Mouse (Mus musculus) layer of hippocampus, postnatal 25 days (tissue): ENCODE measurements around the gene Zbtb40. TPM values are rescaled to one million over a fixed set of nuclear protein-coding genes. Genes with fewer than 3 reads are reported as not detected.
A peak's percentile ranks its signal among the peaks of the same experiment; 100 is the strongest.

Source experiments
- DNase-seq, 2 experiments: peaks; one replicate each; pipeline ENCODE4 v3.0.0; 2022; ENCODE audit warnings: mixed read lengths in 2 of 2, low spot score in 1 of 2; ENCODE audit errors: extremely low spot score in 1 of 2
- total RNA-seq, 2 experiments: library from RNA; stranded (reverse); gene quantifications; 2 replicates each; pipeline ENCODE4 v1.2.3; 2021

Gene Zbtb40
- total RNA-seq, 2 experiments from 2014 or later: 8.8 to 11.3 TPM

DNA sequence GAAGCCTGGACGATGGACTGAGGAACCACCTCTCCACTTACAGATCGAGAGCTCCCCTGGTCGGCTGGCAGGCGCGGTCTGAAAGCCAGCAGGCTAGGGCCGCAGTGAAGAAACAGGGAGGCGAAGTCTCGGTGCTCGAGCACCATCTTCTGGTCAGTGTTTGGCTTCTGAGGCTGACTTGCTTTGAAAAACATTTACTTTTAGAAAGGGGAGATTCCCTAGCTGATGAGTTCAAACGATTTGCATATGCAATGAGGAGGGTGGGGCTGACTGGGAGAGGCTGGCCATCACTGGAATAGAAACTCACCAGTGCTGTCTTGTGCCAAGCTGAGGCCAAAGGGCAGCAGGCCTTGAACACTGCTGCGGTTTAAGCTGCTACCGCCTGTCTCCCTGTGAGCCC lies 67.3 kb downstream of the Zbtb40 start:
- DNase-seq: peak; percentile 41 to 55

DNA sequence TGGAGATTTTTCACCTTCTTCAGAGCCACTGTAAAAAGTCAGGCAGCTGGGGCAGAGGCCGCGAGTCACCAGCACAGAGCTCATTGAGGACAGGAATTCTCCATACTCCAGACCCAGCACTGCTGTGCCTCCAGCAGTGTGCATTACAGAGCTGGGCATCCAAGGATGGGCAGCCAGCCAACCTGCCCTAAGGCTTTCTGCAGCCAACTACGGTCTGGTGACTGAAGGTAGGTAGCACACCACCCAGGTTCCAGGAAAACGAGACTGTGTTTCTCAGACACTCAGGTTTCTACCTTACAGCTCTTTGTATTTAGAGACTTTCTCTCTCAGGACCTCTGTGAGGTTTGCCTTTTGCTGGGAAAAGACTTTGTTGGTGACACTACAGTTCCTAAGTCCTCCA lies 67.7 kb downstream of the Zbtb40 start:
- no peak for DNase-seq

DNA sequence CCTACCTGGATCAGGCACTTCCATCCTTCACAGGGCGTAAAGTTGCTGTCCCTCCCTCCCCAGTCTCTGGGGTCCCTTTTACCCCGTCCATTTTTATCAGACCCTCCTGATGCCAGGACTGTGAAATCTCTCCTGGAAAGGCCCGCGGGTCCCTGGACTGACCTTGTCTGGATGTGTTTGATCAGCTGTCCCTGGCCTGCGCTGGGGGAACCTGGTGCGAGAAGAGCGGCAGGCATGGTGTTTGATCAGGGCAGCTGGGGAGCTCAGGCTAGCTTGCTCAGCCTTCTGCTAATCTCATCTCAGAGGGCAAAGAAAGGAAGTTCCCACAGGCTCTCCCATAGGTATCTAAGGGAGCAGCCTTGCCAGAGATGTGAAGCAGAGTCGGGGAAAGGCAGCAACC lies 71.4 kb downstream of the Zbtb40 start:
- no peak for DNase-seq

DNA sequence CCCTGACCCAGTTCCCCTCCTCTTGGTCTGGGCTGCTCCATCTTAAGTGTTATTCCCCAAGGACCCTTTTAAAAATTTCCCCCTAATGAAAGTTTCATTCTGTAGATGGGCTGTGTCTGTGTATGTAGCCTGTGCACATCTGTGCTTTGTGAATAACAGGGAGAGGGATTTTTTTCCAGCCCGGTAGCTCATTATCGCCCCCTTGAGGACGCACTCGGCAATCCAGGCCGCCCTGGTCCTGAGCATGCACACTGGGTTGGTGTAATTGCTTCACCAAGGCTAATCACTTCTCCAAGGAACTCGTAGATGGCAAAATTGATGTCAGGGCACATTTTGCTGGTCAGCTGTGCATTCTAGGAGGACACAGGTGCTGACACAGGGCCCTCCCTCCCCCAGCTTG lies 77.7 kb downstream of the Zbtb40 start:
- peak in 1 of 2 experiments; percentile 70 for DNase-seq

DNA sequence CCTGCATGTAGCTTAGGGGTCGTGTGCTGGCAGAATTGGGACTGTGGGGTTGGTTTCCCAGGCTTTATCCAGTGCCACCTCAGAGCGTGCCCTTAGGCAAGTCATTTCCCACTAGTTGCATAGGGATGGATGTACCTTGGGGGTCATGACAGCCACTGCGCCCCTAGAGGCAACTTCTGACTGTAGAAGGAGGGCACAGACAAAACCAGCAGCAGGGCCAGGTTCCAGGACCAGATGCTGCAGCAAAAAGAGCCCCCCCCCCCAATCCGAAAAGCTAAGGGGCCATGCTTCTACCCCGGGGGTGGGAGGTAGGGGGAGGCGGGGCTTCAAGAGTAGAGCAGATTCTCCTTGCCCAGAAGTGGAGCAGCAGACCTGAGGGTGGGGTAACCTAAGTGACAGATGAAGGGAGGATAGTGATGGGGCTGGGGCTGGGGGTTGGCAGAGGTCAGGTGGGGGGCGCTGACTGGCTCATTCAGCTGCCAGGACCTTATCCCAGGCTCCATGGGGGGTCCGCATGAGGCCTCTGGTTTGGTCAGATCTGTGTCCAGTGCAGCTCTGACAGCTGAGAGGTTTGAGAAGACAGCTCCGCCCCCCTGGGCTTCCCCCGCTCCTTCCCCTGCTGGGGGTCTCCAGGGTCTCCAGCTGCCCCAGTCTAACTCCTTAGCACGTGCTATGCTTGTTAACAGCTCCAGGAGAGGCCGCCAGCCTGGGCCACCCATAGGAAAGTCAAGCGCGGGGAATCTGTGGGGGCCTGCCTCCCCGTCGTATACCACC lies 78.9 kb downstream of the Zbtb40 start:
- DNase-seq: no peak

DNA sequence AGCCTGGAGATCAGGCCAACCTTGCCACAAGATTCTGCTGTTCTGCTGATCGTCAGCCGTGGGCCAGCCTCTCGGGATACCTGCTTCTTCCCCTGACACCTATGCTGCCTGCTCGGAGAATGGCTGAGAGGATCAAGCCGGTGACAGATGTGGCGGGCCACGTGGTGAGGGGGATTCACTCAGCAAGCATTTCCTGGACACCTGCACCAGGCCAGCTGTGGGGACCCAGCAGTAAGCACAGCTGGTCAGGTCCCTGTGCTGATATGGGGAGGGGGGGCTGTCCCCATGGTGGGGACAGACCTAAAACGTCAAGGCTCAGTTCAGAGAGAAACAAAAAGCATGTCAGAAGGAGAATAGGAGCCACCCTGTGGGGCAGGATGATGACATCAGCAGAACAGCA lies 79.5 kb downstream of the Zbtb40 start:
- DNase-seq: no peak

DNA sequence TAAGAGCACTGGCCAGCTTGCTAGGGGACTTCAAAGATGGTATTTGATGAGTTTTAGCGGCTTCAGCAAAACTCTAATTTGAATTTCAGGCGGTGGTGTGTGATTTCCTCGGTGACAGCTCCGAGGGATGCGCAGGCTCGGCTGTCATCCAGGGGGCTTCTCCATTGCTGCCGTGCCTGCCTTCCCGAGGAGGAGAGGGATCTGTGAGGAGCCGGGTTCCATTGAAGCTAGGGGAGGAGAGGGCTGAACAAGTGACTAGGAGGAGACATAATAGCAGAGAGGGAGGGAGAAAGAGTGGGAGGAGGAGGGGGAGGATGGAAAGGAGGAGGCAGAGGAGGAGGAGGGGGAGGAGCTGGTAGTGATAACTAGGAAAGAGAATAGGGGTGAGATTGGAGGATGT lies 81.1 kb downstream of the Zbtb40 start:
- no peak for DNase-seq

DNA sequence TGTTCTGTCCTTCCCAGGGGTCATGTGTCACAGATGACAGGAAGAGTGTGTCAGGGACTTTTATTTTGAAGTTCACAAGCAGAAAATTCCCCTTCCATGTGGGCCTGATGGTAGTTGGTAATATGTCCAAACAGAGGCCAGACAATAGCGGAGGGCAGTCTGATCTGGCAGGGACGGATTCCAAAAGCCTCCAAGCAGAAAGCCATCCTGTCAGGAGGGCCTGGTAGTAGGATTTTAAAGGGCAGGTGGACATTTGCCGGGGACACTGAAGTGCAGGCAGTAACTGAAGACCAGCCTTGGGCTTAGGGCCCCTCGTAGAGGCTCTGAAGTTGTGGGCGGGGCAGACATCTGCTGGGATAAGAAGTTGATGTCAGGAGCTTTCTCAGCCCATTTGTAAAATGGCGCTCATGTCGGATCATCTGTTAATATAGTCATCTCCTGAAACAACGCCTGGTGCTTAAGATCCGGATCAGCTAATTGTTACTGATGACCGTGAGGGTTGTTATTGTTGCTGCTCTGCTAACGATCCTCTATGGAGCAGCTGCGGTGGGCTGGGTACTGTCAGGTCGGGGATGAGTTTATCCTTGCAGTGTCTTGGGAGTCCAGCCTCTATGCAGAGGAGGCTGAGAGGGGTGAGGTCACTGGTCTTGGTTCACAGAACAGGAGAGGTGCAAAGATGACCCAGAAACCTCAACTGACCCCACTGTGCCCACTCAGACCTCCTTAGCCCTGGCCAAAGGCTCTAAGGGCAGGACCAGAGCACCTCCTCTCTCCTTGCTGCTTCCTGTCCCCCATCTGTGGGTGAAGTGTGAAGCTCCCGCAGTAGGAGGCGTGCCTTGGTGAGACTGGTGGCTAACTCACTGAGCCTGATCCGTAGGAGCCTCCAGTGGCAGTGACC lies 81.9 kb downstream of the Zbtb40 start:
- DNase-seq: no peak

DNA sequence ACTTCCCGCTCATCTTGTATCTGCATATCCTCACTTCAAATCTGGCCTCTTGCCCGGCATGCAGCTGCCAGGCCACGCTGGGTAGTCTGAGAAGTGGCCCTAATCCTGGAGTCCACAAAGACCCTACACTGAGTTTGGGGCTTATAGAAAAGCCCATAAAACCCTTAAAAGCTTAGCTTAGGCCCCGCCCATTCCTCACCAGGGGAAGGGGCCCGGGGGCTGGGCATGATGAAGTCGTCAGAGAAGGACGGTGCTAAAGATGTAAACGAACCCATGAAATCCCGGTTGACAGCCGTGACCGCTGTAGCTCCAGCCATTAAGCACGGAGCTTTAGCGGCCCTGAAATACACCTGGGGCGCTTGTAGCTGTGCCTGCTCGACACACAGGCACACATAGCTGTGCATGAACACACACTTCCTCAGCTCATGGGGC lies 83.6 kb downstream of the Zbtb40 start:
- no peak for DNase-seq

DNA sequence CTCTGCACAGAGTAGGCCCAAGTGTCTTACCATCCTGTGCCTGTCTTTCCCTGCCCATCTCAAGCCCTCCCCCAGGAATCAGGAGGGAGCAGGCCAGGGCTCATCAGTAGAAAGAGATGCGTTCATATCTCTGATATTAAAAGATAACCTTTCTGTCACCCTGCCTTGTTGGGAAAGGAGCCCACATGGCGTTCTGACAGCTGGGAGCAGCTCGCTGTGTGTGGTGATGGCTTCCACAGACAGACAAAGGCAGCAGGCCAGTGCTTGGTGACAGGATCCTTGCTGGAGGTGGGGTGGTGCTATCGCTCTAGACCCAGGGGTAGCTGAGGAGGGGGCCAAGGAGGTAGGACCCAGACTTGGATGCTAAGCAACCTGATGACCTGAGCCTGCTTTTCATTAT lies 86.2 kb downstream of the Zbtb40 start:
- DNase-seq: no peak

DNA sequence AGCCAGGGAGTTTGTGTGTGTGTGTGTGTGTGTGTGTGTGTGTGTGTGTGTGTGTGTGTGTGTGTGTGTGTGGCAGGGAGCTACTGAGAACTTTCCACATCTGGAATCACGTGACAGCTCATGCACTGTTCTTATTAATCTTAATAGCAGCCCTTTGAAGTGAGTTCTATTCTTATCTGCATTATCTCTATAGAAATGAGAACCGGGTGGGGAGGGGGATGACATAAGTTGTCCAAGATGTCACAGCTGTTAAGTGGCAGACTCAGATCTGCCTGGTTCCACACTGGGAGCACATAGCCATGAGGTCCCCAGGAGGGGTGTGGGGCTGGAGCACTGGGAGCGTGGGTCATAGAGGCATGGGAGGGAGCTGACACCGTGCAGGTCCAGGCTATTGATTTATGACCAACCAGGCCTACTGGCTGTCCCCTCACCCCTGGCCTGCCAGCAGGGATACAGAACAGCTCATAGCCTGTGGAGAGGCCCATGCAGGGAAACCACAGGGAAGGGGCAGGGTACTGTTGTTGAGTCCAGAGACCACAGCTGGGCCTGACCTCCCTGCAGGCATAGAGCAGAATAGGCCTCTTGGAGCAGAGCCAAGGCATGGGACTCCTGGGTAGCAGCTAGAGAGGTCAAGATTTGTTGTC lies 86.8 kb downstream of the Zbtb40 start:
- no peak for DNase-seq

DNA sequence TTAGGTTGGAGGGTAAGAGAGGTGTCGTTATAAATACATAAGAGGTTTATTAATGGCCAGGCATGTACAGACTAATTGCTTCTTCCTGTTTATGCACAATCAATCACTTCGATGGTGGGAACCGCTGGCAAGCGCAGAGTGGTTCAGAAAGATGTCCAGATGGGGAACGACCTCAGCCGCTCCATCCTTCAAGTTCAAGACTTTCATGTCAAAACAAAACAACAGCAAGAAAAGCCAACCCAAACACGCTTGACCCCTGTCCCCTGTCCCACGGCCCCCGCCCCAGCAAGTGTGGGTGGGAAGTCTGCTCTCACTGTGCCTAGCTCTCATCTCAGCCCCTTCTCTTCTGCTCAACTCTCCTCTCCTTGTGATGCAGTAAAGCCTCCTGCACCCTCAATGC lies 88.0 kb downstream of the Zbtb40 start:
- no peak for DNase-seq

DNA sequence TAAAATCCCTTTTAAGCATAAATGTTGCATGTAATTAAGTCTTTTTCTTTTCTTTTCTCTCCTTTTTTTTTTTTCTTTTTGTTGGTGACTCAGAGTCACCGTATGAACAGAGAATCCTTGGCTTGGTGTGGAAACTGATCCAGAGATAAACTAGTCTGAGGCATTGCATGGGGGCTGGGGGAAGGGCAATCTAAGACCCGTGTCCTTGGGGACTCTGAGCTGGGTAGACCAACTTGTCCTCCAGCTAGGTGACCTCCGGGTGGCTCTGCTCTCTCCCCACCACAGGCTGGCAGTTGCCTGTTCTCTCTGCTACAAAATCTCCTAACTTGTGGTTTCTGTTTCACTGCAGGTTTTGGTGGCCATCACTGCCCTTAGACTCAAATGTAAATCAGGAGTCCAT lies 88.5 kb downstream of the Zbtb40 start:
- no peak for DNase-seq

DNA sequence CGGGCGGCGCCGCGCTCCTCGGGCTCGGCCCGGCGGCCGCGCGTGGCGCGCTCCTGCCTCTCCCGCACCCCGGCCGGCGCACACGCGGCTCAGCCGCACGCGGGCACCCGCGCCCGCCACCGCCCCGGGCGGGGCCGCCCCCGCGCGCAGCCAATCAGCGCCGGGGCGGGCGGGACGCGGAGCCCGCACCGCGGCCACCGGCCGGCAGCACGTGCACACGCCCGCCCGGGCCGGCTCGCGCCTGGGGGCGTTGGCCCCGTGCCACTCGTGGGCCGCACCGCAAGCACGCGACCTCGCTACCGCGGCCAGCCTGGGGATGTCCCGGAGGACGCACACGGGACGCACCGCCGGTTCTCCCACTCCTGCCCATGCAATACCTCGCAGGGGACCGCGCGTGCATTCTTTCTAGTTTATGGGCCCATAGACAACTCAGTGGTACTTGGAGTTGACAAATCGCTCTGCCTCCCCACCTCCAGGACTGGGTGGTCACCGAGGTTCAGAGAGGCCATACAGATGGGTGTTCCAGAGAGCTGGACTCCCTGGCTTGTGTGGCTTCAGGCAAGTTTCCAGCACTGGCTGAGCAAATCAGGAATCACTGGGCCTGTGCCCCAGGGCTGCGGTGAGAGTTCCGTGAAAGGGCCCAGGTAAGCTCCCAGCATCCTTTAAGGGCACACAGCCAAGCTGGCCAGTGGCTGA lies 91.7 kb downstream of the Zbtb40 start, which contains the start of gene Epha8:
Epha8 (minus strand) TSS at position 66 of the 696 bp plus-strand sequence.
- no peak for DNase-seq

DNA sequence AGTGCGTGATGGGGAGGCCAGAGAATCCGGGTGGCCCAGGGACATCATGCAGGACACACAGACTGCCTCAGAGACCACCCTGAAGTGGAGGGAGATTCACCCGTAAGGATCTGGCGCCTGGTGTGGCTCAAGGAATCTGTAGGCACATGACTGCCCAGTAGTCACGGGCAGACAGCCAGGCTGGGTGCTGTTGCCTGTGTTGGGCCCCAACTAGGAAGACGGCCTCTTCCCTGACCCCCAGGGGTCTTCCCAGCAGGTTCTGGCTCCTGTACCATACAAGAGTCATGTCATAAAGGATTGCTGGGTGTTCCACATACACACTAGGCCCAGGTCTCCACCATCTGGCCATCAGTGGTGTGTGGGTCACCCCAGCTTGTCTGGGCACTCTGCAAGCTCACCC lies 94.0 kb downstream of the Zbtb40 start:
- no peak for DNase-seq

DNA sequence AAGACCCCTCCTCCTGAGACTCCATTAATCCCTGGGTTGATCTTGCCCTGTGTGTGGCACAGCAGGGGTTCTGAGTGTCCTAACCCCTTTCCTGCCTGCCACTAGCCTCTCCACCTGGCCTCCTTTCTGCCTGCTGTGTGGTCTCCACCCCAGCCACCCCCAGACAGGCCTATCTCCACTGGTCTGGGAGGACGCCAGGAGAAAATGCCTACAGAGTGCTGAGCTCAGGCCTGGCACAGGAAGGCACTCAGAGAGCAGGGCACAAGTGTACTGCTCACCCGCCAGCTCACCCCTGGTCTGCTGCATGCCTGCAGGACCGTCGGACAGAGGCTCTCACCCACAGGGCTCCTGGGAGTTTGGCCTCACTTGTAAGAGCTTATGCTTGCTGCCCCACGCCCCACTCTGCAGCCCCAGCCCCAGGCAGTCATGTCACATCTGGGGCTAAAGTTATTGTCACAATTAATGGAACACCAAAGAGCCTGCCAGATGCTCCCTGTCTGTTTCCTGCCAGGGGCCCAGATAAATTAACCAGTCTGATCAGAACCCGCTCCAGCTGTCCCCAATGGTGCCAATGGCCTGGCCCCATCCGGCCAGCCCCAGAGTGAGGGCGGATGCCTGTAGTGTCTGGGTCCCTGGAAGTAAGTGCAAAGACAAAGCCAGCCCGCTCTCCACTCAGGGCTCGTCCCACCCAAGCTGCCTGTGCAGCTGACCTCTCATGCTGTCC lies 99.2 kb downstream of the Zbtb40 start:
- no peak for DNase-seq

DNA sequence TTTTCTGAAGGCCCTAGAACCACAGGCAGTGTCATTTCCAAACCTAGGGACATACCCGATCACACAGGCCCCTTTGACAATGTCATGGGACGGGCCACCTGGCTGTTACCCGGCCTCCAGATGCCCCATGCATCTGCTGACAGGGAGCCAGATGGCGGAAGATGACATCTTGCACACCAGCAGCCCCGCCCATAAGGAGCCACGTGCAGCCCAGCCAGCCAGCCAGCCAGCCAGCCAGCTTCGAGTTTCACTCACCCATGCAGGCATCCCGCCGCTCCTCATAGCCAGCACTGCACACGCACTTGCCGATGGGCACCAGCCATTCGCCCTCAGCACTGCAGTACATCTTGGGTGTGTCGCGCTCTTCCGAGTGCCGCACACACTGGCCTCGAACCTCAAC lies 103.2 kb downstream of the Zbtb40 start:
- no peak for DNase-seq

DNA sequence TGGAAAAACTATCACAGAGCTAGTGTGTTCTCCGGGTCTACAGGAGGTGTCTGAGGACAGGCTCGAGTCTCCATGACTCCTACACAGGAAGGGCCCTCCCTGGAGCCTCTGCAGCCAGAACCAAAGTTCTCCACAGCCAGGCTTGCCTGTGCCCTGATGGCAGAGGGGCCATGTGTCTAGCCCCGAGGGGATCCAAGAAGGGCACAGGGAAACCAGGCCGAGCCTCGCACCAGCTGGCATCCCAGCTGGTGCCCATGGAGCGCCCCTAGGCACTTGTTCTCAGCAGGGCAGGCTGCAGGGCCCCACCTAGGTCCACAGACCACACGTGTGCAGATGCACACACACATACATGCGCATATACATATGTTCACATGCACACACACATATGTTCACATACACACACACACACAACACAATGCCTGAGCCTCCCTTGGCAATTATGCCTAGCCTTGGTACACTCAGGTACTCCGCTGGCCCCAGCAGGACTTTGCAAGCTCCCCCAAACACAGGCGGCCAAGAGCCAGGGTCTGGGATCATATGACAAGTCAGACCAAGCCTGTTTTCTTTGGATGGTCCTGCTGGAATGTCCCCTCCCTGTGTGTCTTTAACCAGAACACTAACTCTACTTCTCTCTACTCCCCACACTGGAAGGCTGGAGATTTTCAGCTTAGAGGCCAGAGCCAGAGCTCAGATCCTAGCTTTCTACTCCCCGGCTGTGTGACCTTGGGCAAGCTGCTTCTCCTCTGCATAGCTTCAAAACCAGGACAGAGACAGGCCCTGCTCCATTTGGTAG lies 103.8 kb downstream of the Zbtb40 start:
- no peak for DNase-seq

DNA sequence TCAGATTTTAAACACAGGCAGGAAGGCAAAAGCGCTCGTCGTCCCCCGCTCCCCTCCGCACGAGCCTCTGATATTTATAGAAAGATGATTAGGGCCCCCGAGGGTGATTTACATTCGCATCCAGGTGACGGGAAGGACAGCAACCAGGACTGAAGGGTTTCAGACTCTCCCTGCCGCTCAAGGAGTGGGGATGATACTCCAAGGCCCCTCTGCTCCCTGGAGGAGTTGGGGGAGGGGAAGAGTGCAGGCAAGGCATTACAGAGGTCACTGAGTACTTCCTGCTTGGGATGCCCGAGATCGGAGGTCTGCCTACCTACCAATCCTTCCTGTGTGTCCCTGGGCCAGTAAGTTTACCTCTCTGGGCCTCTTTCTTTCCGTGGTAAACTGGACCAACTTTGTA lies 105.4 kb downstream of the Zbtb40 start:
- DNase-seq: no peak
